Mouse (Mus musculus): ENCODE measurements around the gene Dlx1.

DNA sequence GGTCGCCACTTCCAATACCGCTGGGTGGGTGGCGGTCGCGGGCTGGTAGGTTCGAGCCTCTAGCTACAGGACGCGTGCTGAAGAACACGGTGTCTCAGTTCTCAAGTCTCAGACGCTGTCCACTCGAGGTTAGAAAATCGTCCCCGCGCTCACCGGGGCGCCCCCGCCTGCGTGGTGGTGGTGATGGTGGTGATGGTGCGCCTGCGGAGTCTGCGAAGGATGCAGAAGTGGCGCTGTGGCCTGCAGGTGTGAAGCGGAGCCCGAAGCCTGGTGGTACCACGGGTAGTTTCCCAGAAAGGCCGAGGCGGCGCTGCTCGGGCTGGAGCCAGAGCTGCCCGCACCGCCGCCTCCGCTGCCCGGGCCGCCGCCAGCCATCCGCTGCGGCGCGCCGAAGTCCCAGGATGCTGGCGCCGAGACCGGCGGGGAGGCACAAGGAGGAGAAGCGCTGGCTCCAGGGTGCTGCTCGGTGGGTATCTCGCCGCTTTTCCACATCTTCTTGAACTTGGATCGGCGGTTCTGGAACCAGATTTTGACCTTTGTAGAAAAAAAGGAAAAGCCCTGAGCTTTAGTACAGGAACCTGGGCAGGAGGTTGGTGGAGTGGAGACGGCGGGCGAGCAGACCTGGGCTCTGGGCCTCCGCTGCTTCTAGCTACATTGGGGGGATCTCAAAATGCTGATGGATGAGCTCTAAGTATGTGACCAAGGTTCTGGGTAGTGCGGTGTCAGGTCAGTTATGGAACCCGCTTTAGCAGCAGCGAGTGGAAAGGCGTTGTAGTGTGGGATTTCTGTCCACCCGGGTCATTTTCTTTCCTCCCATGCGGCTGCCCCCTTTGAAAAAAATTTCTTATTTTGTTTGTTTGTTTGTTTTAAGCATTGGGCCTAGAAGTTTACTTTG lies 16.7 kb downstream of the Dlx1 start:
- TF ChIP-seq EP300 (optimal IDR thresholded peaks at IDR 0.05) (no peak), CTCF (IDR thresholded peaks at IDR 0.05; ENCODE audit: low read depth) (no peak; the same call in 1 of the 2 replicates)

Measured in stomach, postnatal 0 days (tissue).